Comparison of ENCODE assay signal across 8 mouse cellular contexts in the genomic region with DNA sequence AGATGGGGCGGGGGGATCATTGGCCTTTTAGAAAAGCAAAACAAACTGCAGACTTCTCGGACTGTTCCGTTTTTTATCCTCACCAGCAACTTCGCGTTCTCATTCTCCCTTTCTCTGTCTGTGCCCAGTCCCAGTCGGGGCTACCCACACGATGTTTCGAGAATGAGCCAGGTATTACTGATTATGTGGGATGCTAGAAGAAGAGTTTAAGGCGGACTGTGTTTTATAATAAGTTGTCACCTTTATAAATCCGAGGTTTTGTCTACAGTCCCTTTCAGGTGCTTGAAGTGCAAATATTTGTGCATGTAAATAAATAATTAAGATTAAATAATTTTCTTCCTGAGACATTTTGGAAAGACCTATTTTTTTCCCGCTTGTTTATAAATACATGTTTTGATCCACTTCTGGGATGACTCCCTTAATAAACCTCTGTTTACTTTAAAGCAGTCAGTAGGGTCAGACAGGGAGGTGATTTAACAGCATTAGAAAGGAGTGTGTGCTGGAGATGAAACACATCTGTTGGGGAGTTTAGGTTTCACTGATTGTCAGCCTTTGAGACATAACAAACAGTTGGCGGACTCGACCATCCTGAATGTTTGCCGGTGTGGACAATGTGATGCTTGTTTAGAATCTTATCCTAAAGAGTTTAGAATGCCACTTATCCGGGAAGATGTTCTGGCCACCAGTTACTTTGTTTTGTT. TPM values are rescaled to one million over a fixed set of nuclear protein-coding genes. Genes with fewer than 3 reads are reported as not detected.
DNase-seq lines count a peak whose midpoint lies in the region; ATAC-seq and TF ChIP-seq lines count a peak whose summit lies in the region.

No protein-coding gene starts in this region.

- no peaks in the 10 kb centered on the region for H3K27me3 ChIP-seq in thymus, adult 2 months (ENCODE audit: control insufficient read depth, insufficient read depth, low read length)
- H3K27me3 ChIP-seq in liver, embryonic 11.5 days (replicated peaks; ENCODE audit: control insufficient read depth, insufficient read depth, low read length) = no peaks in the 10 kb centered on the region
- no peaks in the 10 kb centered on the region for H3K27me3 ChIP-seq in stomach, postnatal 0 days (ENCODE audit: control insufficient read depth, insufficient read depth, low read length)

- no peak for TF ChIP-seq CTCF in thymus, adult 2 months (IDR thresholded peaks at IDR 0.05; ENCODE audit: borderline replicate concordance, control insufficient read depth, extremely low read depth, insufficient read depth, low read length, poor library complexity)
- no peak for TF ChIP-seq CTCF in stomach, postnatal 0 days (IDR thresholded peaks at IDR 0.05; ENCODE audit: low read depth)

- H3K9me3 ChIP-seq in liver, embryonic 11.5 days (ENCODE audit: control insufficient read depth, low read length) = no peaks in the 10 kb centered on the region
- H3K9me3 ChIP-seq in stomach, postnatal 0 days (ENCODE audit: control insufficient read depth, low read length) = no peaks in the 10 kb centered on the region

- DNase-seq in cerebellum, adult 9-10 months = no peak
- no peak for DNase-seq in thymus, adult 2 months
- no peak for DNase-seq in thymus, adult 18-20 months
- no peak for DNase-seq in liver, embryonic 11.5 days (ENCODE audit: low spot score)
- DNase-seq in stomach, postnatal 0 days (ENCODE audit: low spot score) = no peak
- no peak for DNase-seq in left cerebral cortex, adult 18-20 months (ENCODE audit: low spot score in 2 of 2)
- DNase-seq in ovary, postnatal 14 days (ENCODE audit: low spot score) = no peak

- peak overlapping the region; percentile 64 for H3K9ac ChIP-seq in liver, embryonic 11.5 days (ENCODE audit: low read depth, low read length)
- peak overlapping the region; percentile 65 for H3K9ac ChIP-seq in stomach, postnatal 0 days (ENCODE audit: low read length)

- TF ChIP-seq POLR2A in thymus, adult 2 months (IDR thresholded peaks at IDR 0.05; ENCODE audit: control insufficient read depth, extremely low read depth, insufficient read depth, low read length, poor library complexity) = no peak

- no peaks in the 10 kb centered on the region for H3K36me3 ChIP-seq in thymus, adult 2 months (ENCODE audit: control insufficient read depth, insufficient read depth, low read length)
- H3K36me3 ChIP-seq in liver, embryonic 11.5 days (ENCODE audit: control insufficient read depth, insufficient read depth, low read length) = no peaks in the 10 kb centered on the region
- no peaks in the 10 kb centered on the region for H3K36me3 ChIP-seq in stomach, postnatal 0 days (ENCODE audit: control insufficient read depth, insufficient read depth, low read length)

- 0 out of 2 replicates have a peak, but pooled peaks have one; percentile 2 for ATAC-seq in cerebellum, adult (ENCODE audit: insufficient number of reproducible peaks, low FRiP score, low TSS enrichment)
- ATAC-seq in liver, embryonic 11.5 days (replicated peaks; ENCODE audit: low FRiP score) = no peak; the same call in 1 of the 2 replicates
- no peak for ATAC-seq in stomach, postnatal 0 days (ENCODE audit: low FRiP score, low TSS enrichment)

- peaks cover 8% of the 10 kb centered on the region for H3K4me1 ChIP-seq in thymus, adult 2 months (replicated peaks; ENCODE audit: control insufficient read depth, insufficient read depth, low read length)
- H3K4me1 ChIP-seq in liver, embryonic 11.5 days (replicated peaks; ENCODE audit: control insufficient read depth, insufficient read depth, low read length) = peaks cover 6% of the 10 kb centered on the region
- no peaks in the 10 kb centered on the region for H3K4me1 ChIP-seq in stomach, postnatal 0 days (replicated peaks; ENCODE audit: control insufficient read depth, insufficient read depth)

- H3K4me2 ChIP-seq in liver, embryonic 11.5 days = peak overlapping the region; percentile 83
- peak overlapping the region; percentile 73 for H3K4me2 ChIP-seq in stomach, postnatal 0 days (replicated peaks; ENCODE audit: low read depth)

- peak overlapping the region; percentile 89 for H3K4me3 ChIP-seq in thymus, adult 2 months (ENCODE audit: control insufficient read depth, insufficient read depth, low read length)
- peak overlapping the region; percentile 63 for H3K4me3 ChIP-seq in liver, embryonic 11.5 days (ENCODE audit: low read depth, low read length)
- peak overlapping the region; percentile 55 for H3K4me3 ChIP-seq in stomach, postnatal 0 days (ENCODE audit: low read depth, low read length)

- H3K27ac ChIP-seq in thymus, adult 2 months (ENCODE audit: control insufficient read depth, insufficient read depth, low read length) = no peak overlapping the region
- H3K27ac ChIP-seq in liver, embryonic 11.5 days (ENCODE audit: low read depth, low read length) = 0 out of 2 replicates have a peak overlapping the region, but pooled peaks have one; percentile 65
- H3K27ac ChIP-seq in stomach, postnatal 0 days (replicated peaks) = peak overlapping the region; percentile 67

- TF ChIP-seq EP300 in stomach, postnatal 0 days (optimal IDR thresholded peaks at IDR 0.05) = no peak

- 19% methylated on average over 15 of the region's 15 CpGs for WGBS in thymus, adult 2 months
- 16% methylated on average over 15 of the region's 15 CpGs for WGBS in liver, embryonic 11.5 days
- WGBS in stomach, postnatal 0 days = 5% methylated on average over 15 of the region's 15 CpGs

RNA-seq across cellular contexts. Expression of a gene that starts 0.9 kb away (rescaled TPM):
- 53.8 and 57.5 TPM in 2 replicates for polyA plus RNA-seq in thymus, adult 2 months (2012; rRNA removed)
- 40.8 and 46.4 TPM in 2 replicates for polyA plus RNA-seq in liver, embryonic 11.5 days (2014; fragmentation: Nextera tagmentation; extraction: Ambion mirVana)
- polyA plus RNA-seq in stomach, postnatal 0 days (2015; fragmentation: Nextera tagmentation; extraction: Ambion mirVana) = 52.4 and 56.2 TPM in 2 replicates
- 10 to 100 TPM; 89.9 to 92.1 TPM for total RNA-seq in left cerebral cortex, adult 18-20 months (2021)
